Mouse (Mus musculus) stomach, embryonic 15.5 days (tissue): Measurements from ENCODE around the gene Rgs3. TPM values are rescaled to one million over a fixed set of nuclear protein-coding genes. Genes with fewer than 3 reads are reported as not detected.

ENCODE experiments used
- ATAC-seq: fragments of 200-750 bp; cut with Nextera tagmentation; 2 replicates; pipeline ENCODE4 v1.8.0; 2017; ENCODE audit warnings: low read depth, moderate number of reproducible peaks, moderate TSS enrichment; ENCODE audit not compliant: insufficient read depth, low FRiP score
- H3K27ac ChIP-seq: fragments of 300-500 bp; sonication (generic); 2 replicates; pipeline ENCODE4 v1.5.1; 2015; ENCODE audit warnings: mild to moderate bottlenecking, inconsistent platforms
- H3K27me3 ChIP-seq: fragments of 300-500 bp; sonication (generic); replicated peaks from 2 replicates; pipeline ENCODE4 v1.6.1; 2015; ENCODE audit warnings: inconsistent platforms
- H3K36me3 ChIP-seq: fragments of 300-500 bp; sonication (generic); 2 replicates; pipeline ENCODE4 v1.6.1; 2015; ENCODE audit warnings: inconsistent platforms
- H3K4me1 ChIP-seq: fragments of 300-500 bp; sonication (generic); 2 replicates; pipeline ENCODE4 v1.6.1; 2015; ENCODE audit warnings: inconsistent platforms
- H3K4me2 ChIP-seq: fragments of 300-500 bp; sonication (generic); 2 replicates; pipeline ENCODE4 v1.6.1; 2015; ENCODE audit warnings: mild to moderate bottlenecking, inconsistent platforms
- H3K4me3 ChIP-seq: fragments of 300-500 bp; sonication (generic); replicated peaks from 2 replicates; pipeline ENCODE4 v1.5.1; 2015; ENCODE audit warnings: inconsistent platforms
- H3K9ac ChIP-seq: fragments of 300-500 bp; sonication (generic); 2 replicates; pipeline ENCODE4 v1.6.1; 2015; ENCODE audit warnings: inconsistent platforms
- H3K9me3 ChIP-seq: fragments of 300-500 bp; sonication (generic); 2 replicates; pipeline ENCODE4 v1.6.1; 2016; ENCODE audit warnings: inconsistent platforms
- WGBS: fragments of 180-500 bp; shearing (Covaris S2); methylation state at CpG from one replicate; pipeline ENCODE4 v1.1.7; 2015; 5-methylcytosine and 5-hydroxymethylcytosine counted together
- polyA plus RNA-seq: library from polyadenylated mRNA; unstranded; fragments of >200 nt; fragmentation: Nextera tagmentation; extraction: Ambion mirVana; gene quantifications from 2 replicates; pipeline ENCODE4 v1.2.1, GENCODE M21; 2015

Gene Rgs3
- 46.8 and 48.0 TPM in 2 replicates for polyA plus RNA-seq

DNA sequence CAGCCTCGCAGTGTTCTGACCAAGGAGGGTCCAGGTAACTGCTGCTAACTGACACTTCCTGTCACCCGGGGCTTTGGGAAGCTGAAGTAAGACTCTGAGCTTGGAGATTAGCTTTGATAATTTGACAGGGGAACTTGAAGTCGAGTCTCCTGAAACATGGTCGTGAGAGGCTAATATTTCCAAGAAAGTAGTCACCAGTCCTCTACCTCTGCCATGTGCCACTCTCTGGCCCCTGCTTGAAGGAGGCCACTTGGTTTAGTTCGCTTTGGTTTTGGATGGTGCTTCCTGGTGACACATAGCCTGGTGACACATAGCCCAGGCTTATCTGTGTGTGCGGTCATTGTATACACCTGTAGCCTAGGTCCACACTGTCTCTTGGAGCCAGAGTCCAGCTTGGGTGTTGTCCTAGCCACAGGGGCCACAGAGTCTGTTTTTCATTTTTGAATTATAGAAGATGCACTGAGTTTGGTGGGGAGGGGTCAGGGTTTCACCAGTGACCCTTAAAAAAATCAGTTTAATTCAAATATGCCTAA is at the start of gene Rgs3:
TSS of gene Rgs3 (plus strand) at position 51 of the 533 bp plus-strand sequence.
- Histone ChIP-seq H3K4me2 (no peak within 1 kb of the TSS), H3K4me3 (no peak within 1 kb of the TSS), H3K27ac (no peak within 1 kb of the TSS), H3K36me3 (no peaks in the 10 kb centered on the region), H3K4me1 (no peaks in the 10 kb centered on the region), H3K9ac (no peak within 1 kb of the TSS), H3K9me3 (no peaks in the 10 kb centered on the region), H3K27me3 (no peaks in the 10 kb centered on the region)
- WGBS: 51% methylated on average over 6 of the region's 6 CpGs
- ATAC-seq: no peak

DNA sequence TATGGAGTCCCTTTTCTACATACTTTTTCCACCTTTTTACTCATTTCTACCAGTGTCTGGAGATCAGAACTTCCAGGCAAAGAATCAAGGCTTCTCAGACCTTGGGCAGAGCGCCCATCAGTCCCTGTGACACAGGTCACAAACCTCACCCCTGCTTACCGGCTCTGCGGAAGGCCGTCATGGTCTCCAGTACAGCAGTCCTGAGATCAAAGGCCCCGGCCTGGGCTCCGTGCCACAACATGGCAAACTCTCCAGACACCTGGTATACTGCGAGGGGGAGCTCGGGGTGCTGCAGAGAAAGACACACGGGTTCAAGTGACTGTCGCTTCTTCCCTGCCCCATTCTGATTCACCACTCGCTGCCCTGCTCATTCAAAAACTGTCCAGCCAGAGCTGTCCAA is 49.7 kb upstream of the Rgs3 start:
- H3K36me3 ChIP-seq: peaks cover 60% of the 10 kb centered on the region
- ATAC-seq: no peak
- H3K9me3 ChIP-seq: no peaks in the 10 kb centered on the region
- no peak overlapping the region for H3K4me2 ChIP-seq
- 91% methylated on average over 11 of the region's 11 CpGs for WGBS
- no peak overlapping the region for H3K4me3 ChIP-seq
- peaks cover 5% of the 10 kb centered on the region; the same call in 1 of the 2 replicates for H3K4me1 ChIP-seq
- no peak overlapping the region for H3K27ac ChIP-seq
- H3K27me3 ChIP-seq: no peaks in the 10 kb centered on the region
- no peak overlapping the region for H3K9ac ChIP-seq

DNA sequence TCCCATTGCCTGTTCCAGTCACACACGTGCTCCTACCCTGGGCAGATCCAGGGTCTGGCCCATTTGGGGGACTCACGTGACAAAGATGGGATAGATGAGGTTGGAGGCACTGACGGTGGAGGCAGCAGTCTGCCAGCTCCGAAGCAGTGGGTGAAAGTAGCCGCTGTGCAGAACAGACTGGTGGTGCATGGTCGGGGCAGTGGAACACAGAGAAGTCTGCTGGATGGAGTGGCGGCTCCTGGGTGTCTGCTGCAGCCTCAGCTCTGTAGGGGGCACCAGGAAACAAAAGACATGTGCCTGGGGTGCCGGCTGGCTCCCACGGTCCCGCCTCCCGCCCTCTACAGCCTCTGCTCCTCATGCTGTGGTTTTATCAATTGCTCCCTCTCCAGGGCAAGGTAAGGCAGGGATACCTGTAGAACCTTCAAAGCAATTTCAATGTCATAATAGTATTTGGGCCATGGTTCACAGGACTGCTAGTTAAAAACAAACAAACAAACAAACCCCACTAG is 45.6 kb upstream of the Rgs3 start:
- WGBS: 54% methylated on average over 11 of the region's 11 CpGs
- H3K4me2 ChIP-seq: no peak overlapping the region
- no peaks in the 10 kb centered on the region for H3K27me3 ChIP-seq
- no peaks in the 10 kb centered on the region for H3K9me3 ChIP-seq
- no peak overlapping the region for H3K4me3 ChIP-seq
- peaks cover 44% of the 10 kb centered on the region for H3K4me1 ChIP-seq
- H3K36me3 ChIP-seq: peaks cover 46% of the 10 kb centered on the region
- H3K9ac ChIP-seq: no peak overlapping the region
- no peak for ATAC-seq
- no peak overlapping the region for H3K27ac ChIP-seq

DNA sequence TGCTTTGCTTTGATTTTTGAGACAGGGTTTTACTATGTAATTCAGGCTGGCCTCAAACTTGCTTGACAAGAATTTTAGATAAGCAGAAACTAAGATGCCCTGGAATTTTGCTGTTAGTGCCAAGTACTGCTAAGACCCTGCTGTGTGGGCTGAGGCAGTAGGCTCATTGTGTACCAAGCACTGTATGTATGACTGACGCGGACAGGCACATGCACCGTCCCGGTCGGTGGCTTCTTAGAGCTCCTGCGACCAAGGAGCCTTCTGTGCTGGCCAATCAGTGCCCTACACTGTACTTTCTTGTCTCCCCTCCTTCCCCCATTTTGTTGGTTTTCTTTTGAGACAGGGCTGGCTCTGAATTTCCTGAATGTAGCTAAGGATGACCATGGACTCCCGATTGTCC is 44.7 kb upstream of the Rgs3 start:
- Histone ChIP-seq H3K27me3 (no peaks in the 10 kb centered on the region), H3K36me3 (peaks cover 37% of the 10 kb centered on the region), H3K9me3 (no peaks in the 10 kb centered on the region), H3K4me2 (peak overlapping the region; percentile 11), H3K4me1 (peaks cover 47% of the 10 kb centered on the region), H3K4me3 (peak overlapping the region; percentile 22; the same call in 1 of the 2 replicates), H3K27ac (peak overlapping the region; percentile 93; the same call in 1 of the 2 replicates), H3K9ac (no peak overlapping the region)
- no peak for ATAC-seq
- WGBS: 83% methylated on average over 7 of the region's 7 CpGs

DNA sequence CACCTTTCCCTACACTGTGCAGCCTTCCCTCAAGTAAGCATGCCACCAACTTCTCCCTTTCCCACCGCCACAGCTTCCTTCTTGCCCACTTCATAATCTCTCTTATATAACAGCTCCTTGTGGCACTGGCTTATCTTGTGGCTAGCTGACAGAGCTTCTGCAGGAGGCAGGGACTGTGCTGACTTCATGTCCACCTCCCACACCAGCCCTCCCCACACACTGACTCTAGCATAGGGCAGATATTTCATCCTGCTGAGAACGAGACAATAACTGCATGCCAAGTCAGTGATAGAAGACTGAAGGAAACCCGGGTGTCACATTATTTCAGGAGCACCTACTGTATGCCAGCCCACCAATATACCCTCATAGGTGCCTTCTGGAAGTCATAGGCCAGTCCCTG is 44.2 kb upstream of the Rgs3 start:
- no peaks in the 10 kb centered on the region for H3K9me3 ChIP-seq

DNA sequence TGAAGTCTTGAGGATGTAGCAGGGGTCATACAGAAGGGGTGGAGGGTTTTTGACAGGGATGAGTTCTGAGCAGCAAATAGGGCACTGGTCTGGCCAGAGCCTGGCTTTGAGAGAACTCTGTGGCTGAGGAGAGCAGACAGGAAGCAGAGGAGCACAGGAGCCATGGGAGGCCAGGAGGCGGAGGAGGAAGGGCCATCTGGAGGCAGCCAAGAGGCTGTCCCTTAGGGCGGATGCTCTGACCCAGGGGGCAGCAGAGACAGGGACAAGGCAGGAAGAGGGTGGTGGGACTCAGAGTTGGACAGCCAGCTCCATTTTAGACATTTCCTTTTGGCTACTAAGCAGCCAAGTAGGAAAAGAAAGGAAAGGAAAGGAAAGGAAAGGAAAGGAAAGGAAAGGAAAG is 43.6 kb upstream of the Rgs3 start:
- Histone ChIP-seq H3K9ac (peak overlapping the region; percentile 19; the same call in 1 of the 2 replicates), H3K9me3 (no peaks in the 10 kb centered on the region), H3K4me1 (peaks cover 47% of the 10 kb centered on the region), H3K27ac (peak overlapping the region; percentile 93), H3K36me3 (peaks cover 27% of the 10 kb centered on the region), H3K4me3 (peak overlapping the region; percentile 22), H3K4me2 (peak overlapping the region; percentile 29; the same call in 1 of the 2 replicates), H3K27me3 (no peaks in the 10 kb centered on the region)
- WGBS: 33% methylated on average over 2 of the region's 2 CpGs
- no peak for ATAC-seq

More for the DNA sequence above, 44.2 kb upstream of the Rgs3 start:
- H3K27me3 ChIP-seq: no peaks in the 10 kb centered on the region
- ATAC-seq: no peak
- H3K4me1 ChIP-seq: peaks cover 47% of the 10 kb centered on the region
- peaks cover 33% of the 10 kb centered on the region for H3K36me3 ChIP-seq
- peak overlapping the region; percentile 93 for H3K27ac ChIP-seq
- H3K9ac ChIP-seq: no peak overlapping the region
- peak overlapping the region; percentile 11 for H3K4me2 ChIP-seq
- peak overlapping the region; percentile 22 for H3K4me3 ChIP-seq
- WGBS: 65% methylated on average over 3 of the region's 3 CpGs

DNA sequence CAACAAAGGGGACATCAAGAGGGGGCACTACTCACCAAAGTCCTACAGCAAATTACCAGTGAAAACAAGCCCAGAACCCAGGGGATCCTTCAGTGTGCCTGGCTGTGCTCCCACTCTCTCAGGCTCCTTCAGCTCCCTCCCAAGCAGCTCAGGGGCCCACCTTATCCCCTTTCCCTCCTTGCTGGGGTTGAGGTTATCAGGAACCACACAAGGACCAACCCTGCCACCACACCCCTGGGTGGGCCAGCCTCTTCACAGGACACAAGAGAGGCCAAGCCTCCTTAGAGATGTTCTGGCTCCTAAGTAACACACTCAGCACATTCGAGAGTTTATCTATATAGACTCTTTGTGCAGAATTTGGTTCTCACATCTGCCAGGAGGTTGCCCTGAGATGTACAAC is 43.1 kb upstream of the Rgs3 start:
- peak overlapping the region; percentile 29 for H3K4me2 ChIP-seq
- H3K4me3 ChIP-seq: 0 out of 2 replicates have a peak overlapping the region, but pooled peaks have one; percentile 22
- H3K27ac ChIP-seq: peak overlapping the region; percentile 93; the same call in 1 of the 2 replicates
- H3K9me3 ChIP-seq: no peaks in the 10 kb centered on the region
- WGBS: 67% methylated on average over 1 of the region's 1 CpGs
- peaks cover 23% of the 10 kb centered on the region for H3K36me3 ChIP-seq
- H3K27me3 ChIP-seq: no peaks in the 10 kb centered on the region
- peak; percentile 83 for ATAC-seq
- H3K4me1 ChIP-seq: peaks cover 47% of the 10 kb centered on the region
- H3K9ac ChIP-seq: no peak overlapping the region

DNA sequence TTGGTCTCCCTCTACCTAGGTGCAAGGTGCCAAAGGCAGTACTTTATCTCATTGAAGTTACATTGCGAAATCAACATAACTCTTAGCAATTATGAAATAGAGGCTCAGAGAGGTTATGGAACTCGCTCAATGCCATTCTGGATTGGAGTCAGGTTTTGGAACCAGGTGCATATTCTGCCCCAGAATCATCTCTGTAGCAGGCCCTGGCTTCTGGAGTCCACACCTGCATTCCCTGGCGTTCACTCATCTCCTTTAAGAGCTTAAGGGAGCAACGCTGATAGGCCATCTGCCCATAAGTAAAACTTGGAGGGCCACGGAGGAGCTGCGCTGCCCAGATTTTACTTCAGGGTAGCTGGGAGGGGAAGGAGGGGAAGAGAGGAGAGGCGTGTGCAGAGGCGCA is 42.6 kb upstream of the Rgs3 start:
- WGBS: 71% methylated on average over 8 of the region's 8 CpGs
- H3K9me3 ChIP-seq: no peaks in the 10 kb centered on the region
- no peaks in the 10 kb centered on the region for H3K27me3 ChIP-seq
- H3K27ac ChIP-seq: peak overlapping the region; percentile 93
- no peak overlapping the region for H3K9ac ChIP-seq
- peaks cover 18% of the 10 kb centered on the region; the same call in 1 of the 2 replicates for H3K36me3 ChIP-seq
- peaks cover 47% of the 10 kb centered on the region for H3K4me1 ChIP-seq
- no peak for ATAC-seq
- H3K4me3 ChIP-seq: no peak overlapping the region
- H3K4me2 ChIP-seq: peak overlapping the region; percentile 62; the same call in 1 of the 2 replicates

DNA sequence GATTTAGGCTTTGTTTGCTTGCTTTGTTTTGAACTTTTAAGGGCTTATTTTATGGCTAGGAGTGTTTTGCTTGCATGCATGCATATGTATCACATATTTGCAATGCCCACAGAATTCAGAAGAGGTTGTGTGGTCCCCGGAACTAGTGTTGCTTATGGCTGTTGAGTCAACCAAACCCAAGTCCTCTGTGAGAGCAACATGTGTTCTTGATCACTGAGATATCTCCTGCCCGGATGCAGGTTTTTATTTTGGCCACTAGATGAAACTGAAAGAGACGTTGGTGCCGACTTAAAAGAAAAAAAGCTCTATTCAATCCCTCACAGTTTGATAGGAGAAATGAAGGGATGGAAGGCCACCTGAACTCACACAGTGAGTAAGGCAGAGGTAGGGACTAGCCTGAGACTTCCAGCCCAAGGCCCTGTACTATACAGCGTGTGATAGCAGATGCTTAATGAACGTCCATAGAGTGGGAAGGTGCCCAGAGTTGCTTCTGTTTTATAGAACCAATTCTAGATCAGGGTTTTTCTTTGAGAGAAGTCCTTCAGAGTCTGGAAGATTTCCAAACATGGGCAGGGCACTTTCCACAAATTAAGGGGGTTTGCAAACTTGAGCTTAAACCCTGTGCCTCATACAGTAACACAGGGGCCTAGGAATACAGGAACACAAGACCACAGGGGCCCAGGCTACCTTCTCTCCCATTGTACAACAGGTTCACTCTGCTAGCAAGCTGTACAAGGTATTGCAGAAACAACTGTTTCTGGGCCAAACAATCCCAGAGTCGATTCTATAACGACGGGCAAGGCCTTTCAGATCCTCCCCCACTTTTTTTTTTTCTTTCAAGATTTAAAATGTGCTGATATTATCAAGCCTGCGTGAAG is 41.9 kb upstream of the Rgs3 start:
- Histone ChIP-seq H3K9ac (no peak overlapping the region; the same call in 1 of the 2 replicates), H3K36me3 (peaks cover 12% of the 10 kb centered on the region; the same call in 1 of the 2 replicates), H3K4me1 (peaks cover 47% of the 10 kb centered on the region), H3K9me3 (no peaks in the 10 kb centered on the region), H3K4me2 (peak overlapping the region; percentile 62), H3K4me3 (peak overlapping the region; percentile 85), H3K27me3 (no peaks in the 10 kb centered on the region), H3K27ac (peak overlapping the region; percentile 93)
- no peak for ATAC-seq
- 59% methylated on average over 10 of the region's 10 CpGs for WGBS

DNA sequence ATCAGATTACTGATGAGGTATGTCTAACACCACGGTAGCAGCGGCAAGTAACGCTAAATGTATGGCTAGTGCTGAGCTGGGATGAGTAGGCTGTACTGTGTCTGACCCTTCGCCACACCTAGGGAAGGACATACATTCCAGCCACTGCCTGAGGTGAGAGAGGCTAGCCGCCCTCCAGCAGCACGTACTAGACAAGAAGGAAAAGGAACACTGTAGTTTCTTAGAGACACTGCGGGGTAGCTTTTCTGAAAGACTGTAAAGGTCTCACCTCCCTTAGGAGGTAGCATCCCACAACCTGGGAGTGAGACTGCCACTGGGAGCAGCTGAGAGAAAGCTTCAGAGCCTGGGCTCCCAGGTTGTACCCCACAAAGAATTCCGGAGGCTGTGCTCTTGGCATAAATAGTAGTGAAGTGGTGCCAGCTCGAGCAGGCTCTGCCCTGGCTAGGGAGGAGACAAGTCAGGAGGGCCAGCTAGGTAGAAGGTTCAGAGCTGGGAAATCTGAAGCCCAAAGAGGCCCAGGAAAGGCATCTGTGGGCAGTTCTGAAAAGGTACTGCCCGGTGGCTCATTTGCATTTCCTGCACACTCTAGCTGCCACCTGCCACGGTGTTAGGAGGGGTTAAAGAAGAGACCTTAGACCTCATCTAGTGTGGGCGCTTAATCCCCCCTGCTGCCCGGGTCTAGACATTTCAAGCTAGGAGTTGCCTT is 41.1 kb upstream of the Rgs3 start:
- 0 out of 2 replicates have a peak, but pooled peaks have one; percentile 11 for ATAC-seq
- Histone ChIP-seq H3K4me3 (peak overlapping the region; percentile 85), H3K4me1 (peaks cover 47% of the 10 kb centered on the region), H3K27me3 (no peaks in the 10 kb centered on the region), H3K4me2 (peak overlapping the region; percentile 62), H3K9ac (peak overlapping the region; percentile 80; the same call in 1 of the 2 replicates), H3K27ac (peak overlapping the region; percentile 93), H3K9me3 (no peaks in the 10 kb centered on the region), H3K36me3 (0 out of 2 replicates have a peak, but pooled peaks cover 5% of the 10 kb centered on the region)
- WGBS: 33% methylated on average over 13 of the region's 13 CpGs

DNA sequence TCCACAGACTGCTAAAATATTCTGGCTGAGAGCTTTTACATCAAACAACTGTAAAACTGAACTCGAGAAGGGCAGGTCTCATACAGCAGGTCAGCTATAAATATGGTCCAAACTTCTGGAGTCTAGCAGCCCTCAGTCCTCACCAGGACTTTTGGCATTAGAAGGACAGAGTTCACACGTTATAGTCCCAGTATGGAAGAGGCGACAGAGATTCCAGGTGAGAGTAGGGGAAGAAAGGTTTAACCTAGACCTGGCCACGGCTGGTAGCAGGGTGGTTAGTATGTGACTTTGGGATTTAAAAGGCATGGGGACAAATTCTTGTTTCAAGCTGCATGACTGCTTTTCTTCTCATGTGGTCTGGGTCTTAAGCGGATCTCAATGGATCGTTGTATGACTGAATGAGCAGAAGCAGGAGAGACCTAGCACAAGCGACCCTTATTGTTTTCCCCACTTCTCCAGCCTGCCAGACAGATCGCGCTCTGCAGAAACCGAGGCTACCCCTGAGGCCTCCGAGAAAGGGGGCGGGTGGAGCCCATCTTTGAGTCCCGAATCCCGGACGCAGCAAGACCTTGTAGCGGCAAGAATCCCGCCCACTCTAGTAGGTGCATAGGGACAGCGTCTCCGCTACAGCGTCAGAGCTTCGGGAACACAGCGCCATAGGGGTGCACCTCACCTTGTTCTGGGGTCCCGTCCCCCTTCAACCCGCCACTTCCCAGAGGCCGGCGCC is 40.4 kb upstream of the Rgs3 start:
- Histone ChIP-seq H3K9me3 (no peaks in the 10 kb centered on the region), H3K9ac (peak overlapping the region; percentile 80), H3K27ac (peak overlapping the region; percentile 93), H3K4me3 (peak overlapping the region; percentile 85), H3K36me3 (no peaks in the 10 kb centered on the region), H3K4me1 (peaks cover 48% of the 10 kb centered on the region), H3K27me3 (no peaks in the 10 kb centered on the region), H3K4me2 (peak overlapping the region; percentile 62)
- WGBS: 1% methylated on average over 26 of the region's 26 CpGs
- ATAC-seq: peak; percentile 37
